Mouse (Mus musculus) ES-Bruce4 (cell line): ENCODE data around the gene Rfxank.

ENCODE experiments used
- CTCF ChIP-seq: IDR thresholded peaks from one replicate; pipeline ENCODE4 v1.8.1; 2011; ENCODE audit warnings: low read depth, low read length
- EP300 ChIP-seq: IDR thresholded peaks from 2 replicates; pipeline ENCODE4 v1.6.1; 2011; ENCODE audit warnings: low read depth, low read length; ENCODE audit not compliant: insufficient read depth
- POLR2A ChIP-seq: IDR thresholded peaks from one replicate; pipeline ENCODE4 v1.8.1; 2011; ENCODE audit warnings: low read length; ENCODE audit not compliant: insufficient read depth

GRCm38 (mm10) chr8:70134931-70135330, 4.0 kb downstream of the Rfxank start:
- TF ChIP-seq POLR2A = no peak
- TF ChIP-seq CTCF = no peak
- no peak for TF ChIP-seq EP300
